8 mouse cellular contexts compared by ENCODE assay signal in the genomic region with DNA sequence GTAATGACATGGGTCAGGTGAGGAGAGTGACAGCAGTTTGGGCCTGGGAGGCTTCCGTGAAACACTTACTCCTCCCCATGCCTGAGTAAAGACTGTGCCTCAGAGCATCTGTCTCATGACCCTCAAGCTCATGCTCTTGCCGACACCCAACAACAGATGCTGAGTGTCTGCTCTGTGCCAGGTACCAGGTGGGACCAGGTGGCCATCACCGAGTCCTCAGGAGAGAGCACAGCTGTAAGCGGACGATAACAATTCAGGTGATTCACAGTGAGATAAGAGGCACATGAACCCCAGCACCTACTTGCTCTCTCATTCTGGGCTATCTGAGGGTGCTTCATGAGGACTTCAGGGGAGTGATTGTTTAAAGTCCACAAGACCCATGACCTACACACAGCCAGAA. TPM values are rescaled to one million over a fixed set of nuclear protein-coding genes. Genes with fewer than 3 reads are reported as not detected.
DNase-seq lines count a peak whose midpoint lies in the region; ATAC-seq and TF ChIP-seq lines count a peak whose summit lies in the region.
"Not testable (repeated sequence)": the region's sequence is repeated elsewhere in the genome, so short reads cannot be mapped to it uniquely, and the experiment has no call there.

No protein-coding gene starts in this region.

- not testable (repeated sequence) for TF ChIP-seq CTCF in left cerebral cortex, adult 2 months (IDR thresholded peaks at IDR 0.05); lung, postnatal 0 days (IDR thresholded peaks at IDR 0.05)

- not testable (repeated sequence) for H3K4me1 ChIP-seq in forebrain, embryonic 12.5 days; heart, embryonic 11.5 days (ENCODE audit: control insufficient read depth, insufficient read depth, low read length); lung, postnatal 0 days (ENCODE audit: insufficient read depth, low read depth, low read length)

- H3K9ac ChIP-seq in forebrain, embryonic 12.5 days; heart, embryonic 11.5 days (ENCODE audit: low read depth, low read length); lung, postnatal 0 days (replicated peaks; ENCODE audit: low read depth): not testable (repeated sequence)

- H3K9me3 ChIP-seq in forebrain, embryonic 12.5 days = peaks cover 19% of the 10 kb centered on the region
- H3K9me3 ChIP-seq in heart, embryonic 11.5 days (replicated peaks; ENCODE audit: control insufficient read depth, low read length); lung, postnatal 0 days (ENCODE audit: low read length): not testable (repeated sequence)

- H3K27me3 ChIP-seq in forebrain, embryonic 12.5 days; heart, embryonic 11.5 days (ENCODE audit: control insufficient read depth, insufficient read depth, low read length); lung, postnatal 0 days (replicated peaks; ENCODE audit: insufficient read depth, low read length): not testable (repeated sequence)

- not testable (repeated sequence) for H3K4me2 ChIP-seq in forebrain, embryonic 12.5 days; heart, embryonic 11.5 days; lung, postnatal 0 days (replicated peaks; ENCODE audit: low read depth, low read length)

- not testable (repeated sequence) for H3K27ac ChIP-seq in forebrain, embryonic 12.5 days; heart, embryonic 11.5 days (ENCODE audit: low read depth, low read length); left cerebral cortex, adult 2 months; lung, postnatal 0 days (ENCODE audit: low read length)

- TF ChIP-seq EP300 in lung, postnatal 0 days (IDR thresholded peaks at IDR 0.05) = peak; percentile 34; the same call in 1 of the 2 replicates

- DNase-seq in adrenal gland, postnatal 25 days = peak; percentile 74
- peak; percentile 87 for DNase-seq in kidney, adult 11 months
- DNase-seq in left cerebral cortex, adult 2 months (ENCODE audit: extremely low spot score in 1 of 2, low spot score in 2 of 2) = peak; percentile 87 to 88
- DNase-seq in lung, postnatal 0 days (ENCODE audit: low spot score) = not testable (repeated sequence)
- peak; percentile 87 for DNase-seq in ovary, adult 18-20 months (ENCODE audit: low spot score)
- peak; percentile 83 for DNase-seq in thymus, postnatal 10 days (ENCODE audit: low spot score in 2 of 2)

- H3K36me3 ChIP-seq in forebrain, embryonic 12.5 days (replicated peaks); heart, embryonic 11.5 days (ENCODE audit: control insufficient read depth, insufficient read depth, low read length); lung, postnatal 0 days (ENCODE audit: insufficient read depth, low read length): not testable (repeated sequence)

- 87% methylated on average over 4 of the region's 5 CpGs for WGBS in forebrain, embryonic 12.5 days
- 76% methylated on average over 4 of the region's 5 CpGs for WGBS in heart, embryonic 11.5 days (ENCODE audit: insufficient replicate concordance)
- 83% methylated on average over 4 of the region's 5 CpGs for WGBS in lung, postnatal 0 days

- ATAC-seq in forebrain, embryonic 12.5 days (ENCODE audit: low FRiP score) = peak; percentile 62
- peak; percentile 66 for ATAC-seq in heart, embryonic 11.5 days (replicated peaks; ENCODE audit: insufficient number of reproducible peaks, low FRiP score, low TSS enrichment)
- peak; percentile 69 for ATAC-seq in lung, postnatal 0 days

- intact Hi-C loops in left cerebral cortex, adult 2 months (cut with DNase I) = not testable (repeated sequence)

- H3K4me3 ChIP-seq in forebrain, embryonic 12.5 days (replicated peaks); heart, embryonic 11.5 days (ENCODE audit: low read depth, low read length); left cerebral cortex, adult 2 months; lung, postnatal 0 days (ENCODE audit: low read depth, low read length): not testable (repeated sequence)

RNA-seq across cellular contexts. Expression of a gene that starts 50.9 kb away (rescaled TPM):
- total RNA-seq in adrenal gland, postnatal 25 days (2021) = 92.1 and 96.9 TPM in 2 replicates
- polyA plus RNA-seq in forebrain, embryonic 12.5 days (2016; fragmentation: Nextera tagmentation; extraction: Ambion mirVana) = 16.8 and 17.8 TPM in 2 replicates
- polyA plus RNA-seq in heart, embryonic 11.5 days (2014; fragmentation: Nextera tagmentation; extraction: Ambion mirVana) = 7.6 and 8.6 TPM in 2 replicates
- 10 to 100 TPM; 73.5 to 78.7 TPM for total RNA-seq in left cerebral cortex, adult 2 months (2021)
- polyA plus RNA-seq in lung, postnatal 0 days (2015; fragmentation: Nextera tagmentation; extraction: Ambion mirVana) = 7.9 and 8.3 TPM in 2 replicates

RNA-seq across cellular contexts. Expression of a gene that starts 59.8 kb away (rescaled TPM):
- 60.1 and 67.3 TPM in 2 replicates for total RNA-seq in adrenal gland, postnatal 25 days (2021)
- 58.1 TPM in 2 replicates for polyA plus RNA-seq in forebrain, embryonic 12.5 days (2016; fragmentation: Nextera tagmentation; extraction: Ambion mirVana)
- 43.2 and 44.9 TPM in 2 replicates for polyA plus RNA-seq in heart, embryonic 11.5 days (2014; fragmentation: Nextera tagmentation; extraction: Ambion mirVana)
- total RNA-seq in left cerebral cortex, adult 2 months (2021) = 10 to 100 TPM; 71.1 to 72.6 TPM
- 17.7 and 19.3 TPM in 2 replicates for polyA plus RNA-seq in lung, postnatal 0 days (2015; fragmentation: Nextera tagmentation; extraction: Ambion mirVana)
